Mouse (Mus musculus) cerebral cortex, adult 2 months (tissue): ENCODE data around the gene Pfdn6.

Experiments used
- WGBS: fragments of 180-500 bp; shearing (Covaris S2); methylation state at CpG from one replicate; pipeline ENCODE4 v1.1.7; 2018; 5-methylcytosine and 5-hydroxymethylcytosine counted together

The Pfdn6 gene

GRCm38 (mm10) chr17:33916294-33916693 lies 23.8 kb downstream of the Pfdn6 start:
- WGBS, result under 1% methylated on average over 19 of the region's 20 CpGs

- WGBS, result 1% methylated on average over 34 of the region's 34 CpGs
These were observed 24.4 kb downstream of the Pfdn6 start, which contains the start of the genes Tapbp and Zbtb22 for GRCm38 (mm10) chr17:33915671-33916250. TSS of gene Tapbp (plus strand) at chr17:33915899. TSS of gene Zbtb22 (plus strand) at chr17:33915904.

GRCm38 (mm10) chr17:33914969-33915391 lies 25.2 kb downstream of the Pfdn6 start:
- WGBS, result 58% methylated on average over 13 of the region's 13 CpGs

GRCm38 (mm10) chr17:33913905-33914304 lies 26.2 kb downstream of the Pfdn6 start:
- 82% methylated on average over 8 of the region's 8 CpGs for WGBS

GRCm38 (mm10) chr17:33913264-33913663 lies 26.9 kb downstream of the Pfdn6 start:
- 89% methylated on average over 10 of the region's 10 CpGs for WGBS

GRCm38 (mm10) chr17:33911813-33912414 lies 28.2 kb downstream of the Pfdn6 start:
- 89% methylated on average over 28 of the region's 28 CpGs for WGBS

- 88% methylated on average over 31 of the region's 31 CpGs for WGBS
These were observed 28.9 kb downstream of the Pfdn6 start for GRCm38 (mm10) chr17:33911052-33911812.

- WGBS, result 47% methylated on average over 11 of the region's 11 CpGs
These were observed 29.6 kb downstream of the Pfdn6 start for GRCm38 (mm10) chr17:33910346-33911051.

GRCm38 (mm10) chr17:33909869-33910250 lies 30.3 kb downstream of the Pfdn6 start:
- WGBS, result under 1% methylated on average over 14 of the region's 14 CpGs

GRCm38 (mm10) chr17:33909077-33909868 lies 30.9 kb downstream of the Pfdn6 start, which contains the start of gene Daxx:
TSS of gene Daxx (plus strand) at chr17:33909414.
- WGBS, result under 1% methylated on average over 68 of the region's 68 CpGs

GRCm38 (mm10) chr17:33908331-33909076 lies 31.6 kb downstream of the Pfdn6 start:
- WGBS, result under 1% methylated on average over 44 of the region's 44 CpGs

- 57% methylated on average over 3 of the region's 4 CpGs for whole genome bisulfite sequencing
These were observed 35.3 kb downstream of the Pfdn6 start, which contains the start of gene Platr17 for GRCm38 (mm10) chr17:33904835-33905234. TSS of gene Platr17 (plus strand) at chr17:33905135.

GRCm38 (mm10) chr17:33903911-33904651 lies 36.1 kb downstream of the Pfdn6 start:
- WGBS, result 71% methylated on average over 6 of the region's 6 CpGs

GRCm38 (mm10) chr17:33902491-33902890 lies 37.7 kb downstream of the Pfdn6 start:
- WGBS, result 77% methylated on average over 7 of the region's 7 CpGs

- 70% methylated on average over 4 of the region's 4 CpGs for WGBS
These were observed 38.1 kb downstream of the Pfdn6 start for GRCm38 (mm10) chr17:33902079-33902478.

- WGBS, result 75% methylated on average over 4 of the region's 4 CpGs
These were observed 38.5 kb downstream of the Pfdn6 start for GRCm38 (mm10) chr17:33901653-33902052.

GRCm38 (mm10) chr17:33900989-33901314 lies 39.2 kb downstream of the Pfdn6 start:
- WGBS, result 95% methylated on average over 4 of the region's 4 CpGs

GRCm38 (mm10) chr17:33900281-33900988 lies 39.7 kb downstream of the Pfdn6 start:
- WGBS, result 70% methylated on average over 7 of the region's 7 CpGs

GRCm38 (mm10) chr17:33899642-33900041 lies 40.5 kb downstream of the Pfdn6 start:
- WGBS, result 70% methylated on average over 4 of the region's 4 CpGs
